Mouse (Mus musculus) lung, postnatal 36 days (tissue): ENCODE results near the gene Parp11.
"Not testable (repeated sequence)": the region's sequence is repeated elsewhere in the genome, so short reads cannot be mapped to it uniquely, and the experiment has no call there.

Experiments
- DNase-seq: peaks from one replicate; pipeline ENCODE4 v3.0.0; 2022; ENCODE audit warnings: mixed read lengths

Parp11 gene

DNA sequence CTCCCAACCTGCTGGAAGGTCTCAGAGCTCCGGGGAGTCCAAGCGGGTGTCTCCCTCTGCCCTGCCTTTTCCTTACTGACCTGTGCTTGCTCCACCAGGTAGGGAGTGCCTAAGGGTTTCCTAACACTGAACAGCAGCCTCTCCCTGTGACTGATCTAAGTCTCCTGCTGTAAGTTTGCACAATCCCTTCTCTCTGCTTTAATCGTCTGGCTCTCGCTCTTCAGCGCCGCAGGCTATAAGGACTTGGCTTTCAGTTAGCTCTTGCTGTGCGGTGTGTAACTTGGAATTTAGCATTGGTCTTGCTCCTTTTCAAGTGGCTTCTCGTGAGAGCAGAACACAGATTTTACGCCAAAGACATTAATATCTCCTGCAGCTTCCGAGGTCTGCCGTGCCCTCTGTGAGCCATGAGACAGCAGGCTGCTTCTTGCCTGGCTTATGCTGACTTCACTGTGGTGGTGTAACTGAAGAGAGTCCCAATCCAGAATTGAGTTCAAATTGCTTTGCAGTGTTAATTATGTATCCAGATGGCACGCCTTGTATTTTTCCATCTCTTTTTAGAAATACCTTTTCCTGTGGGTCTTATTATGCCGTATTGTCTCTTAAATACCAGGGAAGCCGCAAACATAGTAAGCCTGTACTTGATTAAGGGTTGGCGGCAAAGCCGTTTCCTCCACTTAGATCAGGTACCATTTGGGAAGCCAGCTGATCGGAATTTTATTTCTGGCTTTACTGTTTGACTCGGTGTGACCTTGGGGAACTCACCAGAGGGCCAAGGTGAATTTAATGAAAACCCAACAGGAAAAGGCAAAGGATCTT, 50.4 kb downstream of the Parp11 start:
- peak; percentile 4 for DNase-seq

DNA sequence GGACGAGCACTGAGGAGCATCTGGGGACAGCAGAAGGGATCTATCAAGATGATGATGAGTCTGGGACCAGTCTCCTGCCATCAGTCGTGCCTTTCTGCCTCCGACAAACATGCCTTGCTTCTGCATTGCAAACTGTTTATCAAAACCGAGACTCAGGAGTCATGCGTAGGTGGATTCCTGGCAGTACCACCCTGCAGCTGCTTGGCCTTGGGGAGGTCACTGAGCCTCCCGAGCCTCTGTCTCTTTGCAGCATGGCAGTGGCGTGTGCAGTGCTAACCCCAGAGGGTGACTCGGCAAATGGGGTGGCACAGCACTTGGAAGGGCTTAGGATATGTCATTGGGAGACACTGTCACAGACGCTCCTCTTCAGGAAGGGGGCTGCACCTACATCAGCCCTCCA, 53.5 kb downstream of the Parp11 start:
- no peak for DNase-seq

DNA sequence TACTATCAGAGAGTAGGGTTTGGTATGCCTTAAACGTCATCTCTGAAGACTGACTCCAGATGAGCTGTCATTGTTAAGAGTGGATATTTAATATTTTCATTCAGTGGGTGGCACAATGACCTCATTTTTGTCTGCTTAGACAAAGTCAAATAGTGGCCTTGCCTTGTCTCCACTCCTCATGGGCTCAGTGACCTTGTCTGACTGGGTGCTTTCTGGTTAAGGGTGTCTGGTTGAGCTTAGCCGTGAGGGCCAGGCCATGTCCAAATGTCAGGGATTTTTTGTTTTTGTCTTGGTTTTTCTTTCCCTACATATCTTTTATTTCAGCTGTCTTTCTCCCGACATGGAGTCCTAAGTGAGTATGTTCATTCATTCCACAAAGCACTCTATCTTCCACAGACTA, 54.2 kb downstream of the Parp11 start:
- no peak for DNase-seq

DNA sequence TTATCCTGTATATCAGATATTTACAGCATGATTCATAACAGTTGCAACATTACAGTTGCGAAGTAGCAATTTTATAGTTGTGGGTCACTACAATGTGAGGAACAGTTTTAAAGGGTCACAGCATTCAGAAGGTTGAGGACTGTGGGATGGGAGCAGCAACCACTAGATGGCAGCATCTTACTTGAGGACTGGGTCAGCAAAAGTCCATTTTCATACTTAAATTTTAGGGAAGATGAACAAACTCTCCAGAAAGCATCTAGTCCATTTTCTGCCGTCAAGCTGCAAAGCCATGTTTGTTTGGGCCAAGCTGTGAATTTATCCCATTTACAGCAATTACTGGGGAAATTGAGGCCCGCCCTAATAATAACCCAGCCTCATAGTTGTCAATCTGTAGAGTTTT, 55.9 kb downstream of the Parp11 start:
- DNase-seq, result peak; percentile 70

DNA sequence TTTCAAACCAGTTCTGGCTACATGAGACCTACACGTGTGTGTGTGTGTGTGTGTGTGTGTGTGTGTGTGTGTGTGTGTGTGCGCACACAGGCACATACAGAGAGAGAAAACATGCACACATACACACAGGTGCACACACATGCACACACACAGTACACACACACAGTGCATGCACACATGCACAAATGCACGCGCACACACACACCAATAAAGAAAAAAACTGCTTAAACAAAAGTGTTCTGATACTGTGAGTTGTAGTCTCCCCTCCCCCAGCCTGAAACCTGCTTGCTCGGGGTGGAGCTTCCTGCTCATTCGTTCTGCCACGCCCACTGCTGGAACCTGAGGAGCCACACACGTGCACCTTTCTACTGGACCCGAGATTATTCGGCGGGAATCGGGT, 67.1 kb downstream of the Parp11 start:
- DNase-seq, result not testable (repeated sequence)

DNA sequence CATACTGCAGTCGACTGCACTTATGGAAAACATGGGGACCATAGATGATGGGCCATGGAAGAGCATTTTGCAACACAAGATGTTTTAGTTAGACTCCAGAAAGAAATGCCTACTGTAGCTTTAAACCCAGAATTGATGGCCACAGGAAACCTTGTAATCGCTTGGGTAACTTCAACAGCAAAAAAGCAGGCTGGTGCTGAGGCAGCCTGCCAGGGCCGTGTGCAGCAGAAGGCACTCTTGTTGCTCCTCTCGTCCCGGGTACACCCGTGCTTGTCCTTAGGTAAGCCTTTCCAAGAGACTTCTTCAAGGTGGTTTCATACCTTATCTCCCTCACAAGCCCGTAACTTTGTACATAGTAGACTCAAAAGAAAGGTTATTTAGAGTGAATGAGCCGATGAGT, 74.5 kb downstream of the Parp11 start:
- no peak for DNase-seq

DNA sequence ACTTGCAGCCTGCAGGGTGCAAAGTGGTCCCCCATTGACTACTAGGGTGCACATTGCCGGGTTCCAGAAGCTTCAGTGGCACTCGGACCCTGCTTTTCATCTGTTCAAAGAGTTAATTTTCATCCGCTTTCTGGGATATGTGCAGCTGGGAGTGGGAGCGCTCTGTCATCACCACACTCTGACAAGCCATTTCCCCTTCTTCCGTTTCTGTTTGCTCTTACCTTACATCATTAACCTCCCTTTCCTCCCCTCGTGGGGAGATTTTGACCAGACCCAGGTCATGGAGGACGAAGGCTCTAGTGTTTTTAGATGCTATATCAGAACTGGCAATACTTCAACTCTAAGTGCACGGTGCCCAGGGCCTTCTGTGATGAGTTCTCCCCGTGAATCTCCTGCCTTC, 75.7 kb downstream of the Parp11 start:
- no peak for DNase-seq

DNA sequence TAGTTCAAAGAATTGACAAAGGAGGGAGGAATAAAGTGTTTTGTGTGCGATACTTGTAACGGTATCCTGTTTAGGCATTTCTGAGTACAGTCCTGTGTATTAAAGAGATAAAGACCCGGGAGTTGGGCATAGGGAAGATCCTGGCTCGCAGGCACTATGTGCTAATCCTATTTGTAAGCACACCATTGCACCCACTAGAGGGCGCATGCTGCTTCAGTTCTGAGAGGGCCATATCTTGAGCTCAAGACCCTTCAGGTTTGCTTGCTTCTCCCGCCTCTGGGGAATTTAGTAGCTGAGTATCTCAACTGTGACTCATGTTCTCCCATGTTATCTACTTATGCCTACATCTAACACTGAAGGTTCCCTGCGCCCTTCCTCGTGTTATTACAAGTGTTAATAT, 77.8 kb downstream of the Parp11 start:
- peak; percentile 83 for DNase-seq

DNA sequence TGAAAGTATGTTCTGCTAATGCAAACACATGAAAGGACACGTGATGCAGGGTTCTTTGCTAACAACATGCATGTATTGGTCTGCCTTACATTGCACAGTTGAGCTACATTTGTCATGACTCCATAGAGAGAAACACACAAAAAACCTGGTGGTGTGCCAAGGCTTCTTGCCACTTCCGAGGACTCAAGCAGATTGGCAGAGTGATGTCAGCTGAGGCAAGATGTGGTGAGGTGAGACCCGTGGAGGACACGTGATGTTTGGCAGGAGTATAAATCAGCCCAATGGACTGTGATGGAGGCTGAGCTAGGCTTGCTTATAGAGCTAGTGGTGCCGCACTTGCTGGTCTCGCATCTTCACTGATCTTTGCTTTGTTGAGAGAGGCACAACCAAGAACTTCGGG, 82.0 kb downstream of the Parp11 start:
- no peak for DNase-seq

DNA sequence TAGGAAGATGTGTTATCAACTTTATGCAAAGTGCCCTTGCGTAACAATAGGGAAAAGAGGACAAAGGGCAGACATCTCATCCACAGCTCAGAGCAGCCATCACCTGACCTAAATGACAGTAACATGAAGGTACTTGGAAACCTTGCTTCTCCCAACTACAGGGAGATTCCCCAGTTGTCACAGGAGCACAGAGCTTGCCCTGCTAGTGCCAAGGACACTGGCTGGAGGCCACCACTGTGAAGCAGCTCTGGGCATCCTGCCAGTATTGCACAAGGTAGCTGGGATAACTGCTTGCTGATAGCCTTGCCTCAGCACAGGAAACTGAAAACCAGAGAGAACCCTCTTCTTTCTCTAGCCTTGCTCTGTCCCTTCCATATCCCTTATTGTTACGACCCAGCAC, 82.8 kb downstream of the Parp11 start:
- peak; percentile 94 for DNase-seq

DNA sequence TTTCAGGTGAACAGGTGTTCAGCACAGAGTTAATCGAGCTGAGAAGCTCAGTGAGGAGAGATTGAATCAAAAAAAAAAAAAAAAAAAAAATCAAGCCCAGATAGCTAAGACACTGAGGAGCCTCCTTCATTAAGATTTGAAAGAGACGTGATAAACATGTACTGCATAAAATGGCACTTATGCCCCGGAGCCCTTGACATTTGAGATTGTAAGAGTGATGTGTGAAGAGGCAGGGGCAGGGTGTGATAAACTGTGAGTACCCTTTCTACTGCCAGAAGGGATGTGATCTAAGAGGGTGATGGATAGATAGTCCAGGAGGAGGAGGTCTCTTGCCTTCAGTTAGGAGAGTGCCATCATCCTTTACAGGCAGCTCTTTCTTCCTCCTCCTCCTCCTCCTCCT, 83.6 kb downstream of the Parp11 start:
- DNase-seq, result no peak

DNA sequence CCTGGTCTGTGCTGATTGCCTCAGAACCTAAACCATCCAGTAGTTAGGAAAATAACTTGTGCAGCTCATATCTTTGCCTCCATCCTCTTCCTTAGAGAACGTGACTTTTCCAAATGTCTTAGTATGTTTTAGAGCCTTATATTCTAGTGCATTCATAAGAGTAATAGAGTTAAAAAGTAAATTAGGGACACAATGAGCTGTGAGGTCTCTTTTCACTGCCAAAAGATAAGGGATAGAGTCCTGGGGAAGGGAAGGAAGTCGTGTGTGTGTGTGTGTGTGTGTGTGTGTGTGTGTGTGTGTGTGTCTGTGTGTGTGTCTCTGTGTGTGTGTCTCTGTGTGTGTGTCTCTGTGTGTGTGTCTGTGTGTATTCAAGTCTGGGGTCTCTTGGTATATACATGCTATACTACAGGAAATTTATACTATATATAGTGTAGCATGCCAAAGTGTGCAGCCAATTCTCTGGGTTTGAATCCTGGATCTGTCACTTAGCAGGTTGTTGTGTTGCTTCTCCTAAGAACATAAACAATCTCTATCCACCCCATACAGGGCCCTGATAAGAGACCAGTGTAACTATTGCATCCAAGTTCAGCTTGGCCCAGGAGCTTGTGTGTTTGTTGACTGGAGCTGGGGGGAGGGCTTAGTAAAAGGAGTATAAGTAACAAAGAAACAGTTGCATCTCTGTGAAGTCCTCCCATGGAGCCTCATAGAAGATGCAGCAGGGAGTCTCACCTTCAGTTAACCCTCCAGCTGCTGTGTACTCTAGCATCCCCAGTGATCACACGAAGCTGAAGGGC, 85.0 kb downstream of the Parp11 start:
- no peak for DNase-seq

DNA sequence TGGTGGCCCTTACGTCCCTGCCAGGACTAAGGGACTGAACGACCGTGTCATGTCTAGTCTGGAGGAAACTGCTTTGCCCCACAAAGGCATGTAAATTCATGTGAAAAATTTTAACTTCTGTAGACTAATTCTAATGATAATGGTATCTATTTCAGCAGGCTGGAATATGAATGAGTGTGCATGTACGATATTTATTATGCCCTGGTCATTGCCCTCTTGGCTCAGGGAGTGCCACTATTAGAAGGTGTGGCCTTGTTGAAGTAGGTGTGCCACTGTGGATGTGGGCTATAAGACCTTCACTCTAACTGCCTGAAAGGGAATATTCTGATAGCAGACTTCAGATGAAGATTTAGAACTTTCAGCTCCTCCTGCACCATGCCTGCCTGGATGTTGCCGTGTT, 85.7 kb downstream of the Parp11 start:
- no peak for DNase-seq

DNA sequence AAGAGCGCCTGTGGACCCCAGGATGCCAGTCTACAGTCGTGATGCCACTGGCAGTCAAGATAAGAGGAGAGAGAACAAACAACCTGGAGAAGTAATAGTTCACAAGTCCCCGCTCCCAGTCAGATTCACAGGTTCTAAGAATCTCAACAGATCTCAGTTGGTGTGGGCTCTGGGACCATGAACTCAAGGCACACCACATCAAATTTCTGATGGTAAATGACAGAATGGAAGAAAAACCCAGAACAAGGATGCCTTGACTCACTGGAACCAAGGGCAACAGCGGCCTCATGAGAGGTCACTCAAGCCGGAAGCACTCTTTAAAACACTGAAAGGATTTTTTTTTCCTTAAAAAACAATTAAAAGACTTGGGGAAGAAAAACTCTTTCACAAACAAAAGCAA, 87.1 kb downstream of the Parp11 start:
- DNase-seq, result no peak

DNA sequence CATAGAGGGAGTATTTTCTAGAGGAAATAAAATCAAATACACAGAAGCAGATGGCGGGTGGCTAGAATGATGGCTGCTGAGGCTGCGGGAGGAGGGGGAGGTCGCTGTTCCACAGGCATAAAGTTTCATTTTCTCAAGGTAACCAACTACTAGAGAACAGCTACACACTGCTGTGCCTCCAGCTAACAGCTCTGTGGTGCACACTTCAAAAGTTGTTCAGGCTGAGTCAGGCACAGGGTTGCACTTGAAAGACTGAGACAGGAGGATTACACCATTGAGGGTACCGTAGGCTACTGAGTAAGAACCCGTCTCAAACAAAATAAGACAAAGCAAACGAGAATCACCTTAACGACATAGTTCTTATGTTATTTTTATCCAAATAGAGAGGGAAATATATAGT, 90.4 kb downstream of the Parp11 start:
- DNase-seq, result no peak

DNA sequence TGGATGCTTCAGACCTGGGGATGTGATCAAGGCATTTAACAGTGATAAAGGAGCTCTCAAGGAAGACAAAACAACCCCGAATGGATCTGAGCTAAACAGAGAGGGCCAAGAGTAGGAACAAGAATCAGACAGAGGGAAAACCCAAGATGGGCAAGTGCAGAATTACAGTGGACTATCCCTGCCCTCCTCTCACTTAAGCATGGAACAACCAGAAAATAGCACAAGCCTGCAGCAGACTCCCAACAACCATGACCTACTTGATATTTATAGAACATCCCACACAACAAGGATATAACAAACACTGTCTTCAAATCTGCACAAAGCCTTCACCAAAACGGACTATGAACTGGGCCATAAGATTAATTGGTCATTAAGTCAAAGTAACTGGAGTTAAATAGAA, 91.5 kb downstream of the Parp11 start:
- DNase-seq, result no peak

DNA sequence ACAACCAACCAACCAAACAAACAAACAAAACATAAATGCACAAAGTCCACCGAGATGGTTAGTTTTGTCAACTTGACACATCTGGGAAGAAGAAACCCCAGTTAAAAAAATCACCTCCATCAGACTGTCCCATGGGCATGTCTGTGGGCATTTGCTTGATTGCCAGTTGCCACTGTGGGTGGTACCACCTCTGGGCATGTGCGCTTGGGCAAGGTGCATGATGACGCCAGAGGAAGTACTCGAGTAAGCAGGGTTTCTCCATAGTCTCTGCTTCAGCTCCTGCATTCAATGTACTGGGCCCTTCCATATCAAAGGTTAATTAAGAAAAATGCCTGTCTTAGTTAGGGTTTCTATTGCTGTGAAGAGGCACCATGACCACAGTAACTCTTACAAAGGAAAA, 92.6 kb downstream of the Parp11 start:
- DNase-seq, result no peak

DNA sequence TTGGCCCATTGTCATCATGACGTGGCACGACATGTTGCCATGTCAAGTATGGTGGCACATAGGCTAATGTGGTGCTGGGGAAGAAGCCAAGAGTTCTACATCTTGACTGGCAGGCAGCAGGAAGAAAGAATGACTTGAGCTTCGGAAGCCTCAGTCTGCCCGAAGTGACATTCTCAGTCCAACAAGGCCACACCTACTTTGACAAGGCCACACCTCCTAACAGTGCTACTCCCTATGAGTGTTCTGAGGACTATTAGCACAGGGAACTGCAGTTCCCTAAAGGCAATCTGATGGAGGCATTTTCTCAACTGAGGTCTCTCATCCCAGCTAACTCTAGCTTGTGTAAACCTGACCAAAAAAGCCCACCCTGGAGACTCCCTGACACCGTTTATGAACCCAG, 93.0 kb downstream of the Parp11 start:
- peak; percentile 18 for DNase-seq

DNA sequence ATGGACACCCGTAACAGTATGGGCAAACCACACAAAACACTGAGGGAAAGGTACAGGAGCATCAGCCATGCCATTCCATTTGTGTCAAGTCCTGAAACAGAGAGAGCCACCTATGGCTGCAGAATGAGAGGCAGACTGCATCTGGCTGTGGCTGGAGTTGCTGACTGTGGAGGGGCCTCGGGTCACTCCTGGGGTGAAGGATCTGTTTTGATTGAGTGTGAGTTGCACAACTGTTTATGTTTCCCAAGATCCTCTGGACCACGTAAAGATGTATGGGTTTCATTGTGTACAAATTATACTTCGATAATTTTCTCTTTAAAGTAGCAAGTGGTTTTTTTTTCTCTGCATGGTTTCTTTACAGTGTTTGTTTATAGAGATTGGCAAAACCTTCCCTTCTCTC, 93.9 kb downstream of the Parp11 start:
- no peak for DNase-seq

DNA sequence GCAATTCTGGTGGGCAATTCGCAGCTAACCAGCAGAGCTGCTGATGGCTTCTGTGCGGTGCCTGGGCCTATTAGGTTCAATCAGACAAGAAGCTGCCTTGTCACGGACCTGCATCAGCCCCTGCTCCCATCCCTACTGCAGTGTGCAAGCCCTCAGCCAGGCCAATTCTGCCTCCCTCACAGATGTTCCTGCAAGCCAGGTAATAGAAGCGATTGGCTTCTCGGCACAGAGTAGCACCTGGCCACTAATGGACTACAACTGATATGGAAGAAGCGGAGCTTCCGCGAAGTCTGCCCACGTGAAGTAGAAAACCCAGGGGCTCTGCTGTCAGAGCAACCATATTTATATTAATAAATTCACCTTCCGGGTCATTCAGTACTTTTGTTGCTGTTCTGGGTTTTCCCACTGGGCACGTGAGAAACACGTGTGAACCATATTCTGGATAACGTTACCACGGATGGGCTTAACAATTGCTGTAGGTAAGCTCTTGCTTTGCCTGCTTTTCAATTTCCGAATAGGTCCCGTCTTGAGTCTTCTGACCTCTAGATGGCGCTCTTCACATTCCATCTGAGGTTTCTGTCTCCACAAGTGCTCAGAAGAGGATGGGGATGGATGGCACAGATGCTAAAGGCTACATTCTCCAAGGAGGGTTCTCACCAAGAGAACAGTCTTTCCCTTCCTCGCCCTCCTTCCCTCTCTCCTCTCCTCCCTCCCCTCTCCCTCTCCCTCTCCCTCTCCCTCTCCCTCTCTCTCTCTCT, 95.2 kb downstream of the Parp11 start:
- peak; percentile 87 for DNase-seq
